Mouse (Mus musculus) c-Kit-positive CD71-negative TER-119-negative erythroid progenitor cells, embryonic 14.5 days (primary cell): ENCODE measurements around the gene Esp16.
"Not testable (repeated sequence)": the region's sequence is repeated elsewhere in the genome, so short reads cannot be mapped to it uniquely, and the experiment has no call there.

ENCODE experiments used
- DNase-seq: peaks from one replicate; pipeline ENCODE4 v3.0.0-alpha.2; 2013; ENCODE audit warnings: low read depth

Esp16 gene

GRCm38 (mm10) chr17:39535842-39536241, at the start of gene Esp16:
Gene Esp16 (plus strand): TSS chr17:39536142.
- not testable (repeated sequence) for DNase-seq

GRCm38 (mm10) chr17:39498043-39498442, 37.9 kb upstream of the Esp16 start:
- DNase-seq = not testable (repeated sequence)
